Mouse (Mus musculus): ENCODE data around the gene Rnf2.

Gene Rnf2

DNA sequence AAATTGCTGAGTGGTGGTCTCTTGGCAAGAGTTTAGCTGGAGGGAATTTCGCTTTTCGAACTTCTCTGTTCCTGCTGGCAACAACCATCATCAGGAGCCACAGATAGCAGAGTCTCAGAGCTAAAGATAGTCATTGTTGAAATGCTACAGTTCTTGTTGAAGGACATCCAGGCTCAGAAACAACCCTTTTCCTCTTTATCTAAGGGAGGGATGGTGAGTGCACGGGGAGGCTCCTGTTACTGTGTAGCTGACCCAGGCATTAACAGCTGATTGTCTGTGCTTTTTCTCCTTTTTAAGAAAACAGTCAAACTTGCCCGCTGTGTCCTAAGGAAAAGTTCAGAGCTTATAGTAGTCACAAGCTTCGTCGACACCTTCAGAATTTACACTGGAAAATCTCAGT lies 65.3 kb downstream of the Rnf2 start:
- no peak for TF ChIP-seq GATA4 (IDR thresholded peaks at IDR 0.05; ENCODE audit: insufficient replicate concordance, low read length)

DNA sequence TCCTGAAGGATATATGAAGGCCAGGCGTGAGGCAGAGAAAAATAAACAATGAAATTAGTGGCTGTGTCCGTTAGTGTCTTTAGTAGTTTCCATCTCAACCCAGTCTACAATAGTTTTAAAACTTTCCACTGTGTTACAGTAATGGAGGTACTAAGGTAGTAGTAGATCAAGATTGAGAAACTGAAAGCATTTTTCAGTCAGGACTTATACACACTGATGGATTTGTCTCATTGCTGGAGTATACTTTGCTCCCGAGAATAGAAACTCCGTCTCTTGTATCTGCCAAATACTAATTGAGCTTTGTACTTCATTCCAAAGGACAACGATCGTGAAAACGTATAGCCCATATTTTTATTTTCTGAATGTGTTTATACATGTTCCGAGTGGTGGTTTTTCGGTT lies 71.4 kb downstream of the Rnf2 start:
- no peak for TF ChIP-seq GATA4 (IDR thresholded peaks at IDR 0.05; ENCODE audit: insufficient replicate concordance, low read length)

DNA sequence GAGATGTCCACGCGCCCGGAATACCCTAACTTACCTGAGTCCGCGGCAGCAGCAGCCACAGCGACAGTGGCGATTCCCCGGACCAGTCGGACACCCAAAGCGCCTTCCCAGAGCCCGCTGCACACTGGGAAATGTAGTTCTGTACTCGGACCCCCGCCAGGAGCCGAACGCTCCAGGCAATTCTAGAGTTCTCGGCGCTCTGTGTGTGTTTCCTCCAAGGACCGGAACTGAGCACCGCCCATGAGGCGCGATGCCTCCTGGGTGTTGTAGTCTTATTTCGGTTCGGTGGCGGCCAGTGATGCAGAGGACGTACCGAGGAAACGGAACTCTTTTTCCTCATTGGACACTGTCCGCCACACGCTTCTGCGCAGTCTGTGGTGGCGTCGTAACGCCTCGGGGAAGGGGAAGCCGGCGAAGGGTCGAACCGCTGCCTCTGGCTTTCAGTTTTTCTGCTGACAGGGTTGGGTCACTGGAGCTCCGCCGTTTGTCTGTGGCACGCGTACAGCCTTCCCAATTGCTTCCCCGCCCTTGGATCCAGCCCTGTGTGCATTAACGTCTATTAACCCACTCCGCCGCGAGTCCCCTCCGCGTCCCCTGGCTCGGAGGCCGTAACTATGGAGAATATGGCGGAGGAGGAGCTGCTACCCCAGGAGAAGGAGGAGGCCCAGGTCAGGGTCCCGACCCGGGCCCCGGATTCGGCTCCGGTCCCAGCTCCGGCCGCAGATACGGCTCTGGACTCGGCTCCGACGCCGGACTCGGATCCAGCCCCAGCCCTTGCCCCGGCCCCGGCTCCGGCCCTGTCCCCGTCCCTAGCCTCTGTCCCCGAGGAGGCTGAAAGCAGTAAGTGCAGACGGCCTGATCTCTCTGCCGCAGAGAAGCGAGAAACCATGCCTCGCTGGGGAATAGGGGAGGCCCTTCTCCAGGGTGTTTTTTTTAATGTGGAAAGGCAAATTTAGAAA lies 72.2 kb downstream of the Rnf2 start, which contains the start of the genes Swt1 and Trmt1l:
Swt1 (minus strand) TSS at position 193 of the 959 bp plus-strand sequence.
Trmt1l (plus strand) TSS at position 280 of the 959 bp plus-strand sequence.
- TF ChIP-seq GATA4 (IDR thresholded peaks at IDR 0.05; ENCODE audit: insufficient replicate concordance, low read length), result no peak

DNA sequence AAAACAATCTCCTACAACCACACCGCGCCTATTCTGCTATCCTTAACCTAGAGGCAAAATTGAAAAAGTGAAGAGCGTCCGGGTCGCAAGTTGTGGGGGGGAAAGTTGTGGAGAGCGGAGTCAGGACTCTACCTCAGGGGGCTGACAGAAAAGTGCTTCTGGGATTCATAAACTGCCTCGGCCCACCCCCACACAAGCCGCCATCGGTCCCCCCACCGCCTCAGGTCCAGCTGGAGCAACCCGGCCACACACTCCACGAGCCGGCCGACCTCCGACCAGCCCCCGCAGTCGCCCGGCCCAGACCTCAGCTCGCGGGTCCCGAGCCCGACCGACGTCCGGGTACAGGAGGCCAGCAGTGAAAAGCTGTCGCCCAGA lies 72.9 kb downstream of the Rnf2 start:
- TF ChIP-seq GATA4 (IDR thresholded peaks at IDR 0.05; ENCODE audit: insufficient replicate concordance, low read length), result no peak

DNA sequence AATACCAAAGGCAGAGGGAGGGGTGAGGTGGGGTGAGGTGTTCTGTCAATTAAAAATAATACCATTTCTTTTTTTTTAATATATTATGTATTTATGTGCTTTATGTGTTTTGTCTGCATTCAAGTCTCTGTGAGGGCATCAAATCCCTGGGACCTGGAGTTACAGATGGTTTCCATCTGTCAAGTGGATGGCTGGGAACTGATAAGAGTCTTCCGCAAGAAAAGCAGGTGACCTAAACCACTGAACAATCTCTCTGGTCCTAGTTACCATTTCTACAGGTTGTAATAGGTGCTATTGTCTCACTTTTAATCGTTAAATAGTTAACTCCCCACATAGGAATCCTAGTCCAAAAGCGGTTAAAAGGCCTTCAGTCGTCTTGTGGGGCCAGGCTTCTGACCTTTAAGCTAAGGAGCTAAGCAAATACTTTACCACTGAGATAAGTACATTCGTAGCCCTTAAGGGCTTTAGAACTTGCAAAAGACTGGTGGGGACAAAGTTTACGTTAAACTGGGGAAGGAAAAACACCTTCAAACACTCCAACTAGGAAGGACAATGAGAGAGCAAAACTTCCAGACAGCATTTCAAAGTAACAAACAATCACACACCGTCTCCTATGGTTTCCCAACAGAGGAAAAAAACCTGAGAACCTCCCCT lies 73.7 kb downstream of the Rnf2 start:
- no peak for TF ChIP-seq GATA4 (IDR thresholded peaks at IDR 0.05; ENCODE audit: insufficient replicate concordance, low read length)

DNA sequence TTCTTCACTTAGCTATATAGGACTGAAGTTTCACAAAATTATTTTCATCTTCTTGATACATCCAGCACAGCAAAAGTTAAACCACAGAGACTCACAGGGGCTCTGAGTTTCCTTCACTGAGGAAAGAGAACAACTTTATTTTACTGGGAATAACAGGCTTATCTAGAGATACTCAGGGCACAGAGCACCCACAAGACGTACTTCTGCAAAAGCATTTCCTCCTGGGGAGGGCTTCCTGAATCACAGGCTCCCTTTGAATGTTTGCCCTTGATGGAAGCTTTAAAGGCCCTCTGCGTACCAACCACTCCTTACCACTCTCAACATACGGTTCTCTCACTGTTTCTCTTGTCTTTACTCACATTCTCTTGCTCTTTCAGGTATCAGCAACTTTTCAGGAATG lies 78.6 kb downstream of the Rnf2 start:
- TF ChIP-seq GATA4 (IDR thresholded peaks at IDR 0.05; ENCODE audit: insufficient replicate concordance, low read length), result no peak

DNA sequence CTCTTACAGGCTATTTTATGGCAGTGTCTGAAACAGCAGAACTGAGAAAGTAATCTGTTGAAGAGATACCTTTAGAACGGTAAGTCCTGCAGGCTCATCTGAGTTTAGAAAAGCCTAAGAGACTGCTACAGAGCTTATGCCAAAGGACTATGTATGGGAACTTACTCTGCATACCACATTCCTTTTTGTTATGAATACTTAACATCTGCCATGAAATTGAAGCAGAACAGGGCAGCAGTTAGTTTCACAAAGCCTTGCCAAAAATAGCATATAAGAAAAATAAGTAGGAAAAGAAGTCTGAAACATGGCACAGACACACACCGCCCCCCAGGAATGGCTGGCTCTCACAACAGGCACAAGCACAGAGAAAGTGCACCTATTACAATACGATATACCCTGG lies 90.9 kb downstream of the Rnf2 start:
- no peak for TF ChIP-seq GATA4 (IDR thresholded peaks at IDR 0.05; ENCODE audit: insufficient replicate concordance, low read length)
